8 mouse cellular contexts compared by ENCODE assay signal in genomic region chr3:131112573-131112955, GRCm38 (mm10). TPM values are rescaled to one million over a fixed set of nuclear protein-coding genes. Genes with fewer than 3 reads are reported as not detected.
A peak's percentile ranks its signal among the peaks of the same experiment; 100 is the strongest.
DNase-seq lines count a peak whose midpoint lies in the region; ATAC-seq and TF ChIP-seq lines count a peak whose summit lies in the region.

No protein-coding gene starts in this region.

- ATAC-seq in heart, embryonic 11.5 days (replicated peaks; ENCODE audit: insufficient number of reproducible peaks, low FRiP score, low TSS enrichment) = no peak
- no peak for ATAC-seq in hindbrain, embryonic 12.5 days (ENCODE audit: low FRiP score)
- ATAC-seq in midbrain, embryonic 13.5 days = no peak
- no peak for ATAC-seq in granulocyte monocyte progenitor cell, adult 5-6 weeks (replicated peaks; ENCODE audit: poor library complexity, severe bottlenecking)

- H3K79me2 ChIP-seq in CH12.LX (replicated peaks; ENCODE audit: control insufficient read depth, extremely low read depth, insufficient read depth, poor library complexity, severe bottlenecking) = peaks cover 24% of the 10 kb centered on the region

- H3K4me3 ChIP-seq in heart, embryonic 11.5 days (ENCODE audit: low read depth, low read length) = peak overlapping the region; percentile 64
- peak overlapping the region; percentile 49 to 76 (median 52) for H3K4me3 ChIP-seq in CH12.LX (replicated peaks in 1 of 3; ENCODE audit: low read depth in 2 of 3, low read length in 2 of 3, poor library complexity in 1 of 3)
- peak overlapping the region; percentile 55 for H3K4me3 ChIP-seq in hindbrain, embryonic 12.5 days
- peak overlapping the region; percentile 73 for H3K4me3 ChIP-seq in midbrain, embryonic 13.5 days (replicated peaks)

- dilution Hi-C loops in CH12.LX (cut with MboI; ENCODE audit: extremely low pct_ligation_motif_present, extremely low pct_unique_long_range_greater_than_20kb, low sequenced_read_pairs) = no loop called here

- under 1% methylated on average over 7 of the region's 7 CpGs for WGBS in heart, embryonic 11.5 days (ENCODE audit: insufficient replicate concordance)
- under 1% methylated on average over 7 of the region's 7 CpGs for WGBS in hindbrain, embryonic 12.5 days
- WGBS in midbrain, embryonic 13.5 days = 0% methylated on average over 7 of the region's 7 CpGs

- no peak for TF ChIP-seq EP300 in CH12.LX (IDR thresholded peaks at IDR 0.05; ENCODE audit: low read length)

- in situ Hi-C loops in CH12.LX (cut with MboI; ENCODE audit: low pct_ligation_motif_present, low pct_unique_long_range_greater_than_20kb, low sequenced_read_pairs) = no loop called here

- H3K9ac ChIP-seq in heart, embryonic 11.5 days (ENCODE audit: low read depth, low read length) = peak overlapping the region; percentile 73; the same call in 1 of the 2 replicates
- peak overlapping the region; percentile 68 for H3K9ac ChIP-seq in CH12.LX (ENCODE audit: insufficient read depth, low read depth)
- peak overlapping the region; percentile 71; the same call in 1 of the 2 replicates for H3K9ac ChIP-seq in hindbrain, embryonic 12.5 days
- H3K9ac ChIP-seq in midbrain, embryonic 13.5 days (replicated peaks) = peak overlapping the region; percentile 89

- peak overlapping the region; percentile 89 for H3K4me2 ChIP-seq in heart, embryonic 11.5 days
- H3K4me2 ChIP-seq in CH12.LX (ENCODE audit: insufficient read depth, low read depth, poor library complexity, severe bottlenecking) = peak overlapping the region; percentile 74
- peak overlapping the region; percentile 78 for H3K4me2 ChIP-seq in hindbrain, embryonic 12.5 days (replicated peaks)
- peak overlapping the region; percentile 76 for H3K4me2 ChIP-seq in midbrain, embryonic 13.5 days (replicated peaks)

- no peak for TF ChIP-seq RAD21 in CH12.LX (IDR thresholded peaks at IDR 0.05; ENCODE audit: low read depth, low read length)

- H3K9me3 ChIP-seq in heart, embryonic 11.5 days (replicated peaks; ENCODE audit: control insufficient read depth, low read length) = no peaks in the 10 kb centered on the region
- H3K9me3 ChIP-seq in CH12.LX (replicated peaks; ENCODE audit: low read length) = peaks cover 10% of the 10 kb centered on the region
- H3K9me3 ChIP-seq in hindbrain, embryonic 12.5 days (replicated peaks) = no peaks in the 10 kb centered on the region
- no peaks in the 10 kb centered on the region for H3K9me3 ChIP-seq in midbrain, embryonic 13.5 days

- H3K36me3 ChIP-seq in heart, embryonic 11.5 days (ENCODE audit: control insufficient read depth, insufficient read depth, low read length) = no peaks in the 10 kb centered on the region
- peaks cover 3 to 10% of the 10 kb centered on the region in 2 experiments for H3K36me3 ChIP-seq in CH12.LX (replicated peaks in 1 of 2; ENCODE audit: control insufficient read depth in 1 of 2, insufficient read depth in 1 of 2, low read length in 1 of 2)
- no peaks in the 10 kb centered on the region for H3K36me3 ChIP-seq in hindbrain, embryonic 12.5 days
- H3K36me3 ChIP-seq in midbrain, embryonic 13.5 days = peaks cover 8% of the 10 kb centered on the region

- H3K27ac ChIP-seq in heart, embryonic 11.5 days (ENCODE audit: low read depth, low read length) = no peak overlapping the region
- peak overlapping the region; percentile 62; the same call in 1 of the 2 replicates for H3K27ac ChIP-seq in CH12.LX (ENCODE audit: insufficient read depth, low read depth)
- H3K27ac ChIP-seq in hindbrain, embryonic 12.5 days = no peak overlapping the region
- H3K27ac ChIP-seq in midbrain, embryonic 13.5 days = peak overlapping the region; percentile 90; the same call in 1 of the 2 replicates

- H3K27me3 ChIP-seq in heart, embryonic 11.5 days (ENCODE audit: control insufficient read depth, insufficient read depth, low read length) = peaks cover 21% of the 10 kb centered on the region
- H3K27me3 ChIP-seq in CH12.LX (replicated peaks) = peaks cover 56% of the 10 kb centered on the region
- H3K27me3 ChIP-seq in hindbrain, embryonic 12.5 days = peaks cover 43% of the 10 kb centered on the region
- peaks cover 8% of the 10 kb centered on the region for H3K27me3 ChIP-seq in midbrain, embryonic 13.5 days

- DNase-seq in heart, adult 8-10 months (ENCODE audit: low spot score) = no peak
- DNase-seq in CH12.LX (ENCODE audit: extremely low read depth) = no peak
- DNase-seq in layer of hippocampus, postnatal 10 days (ENCODE audit: low spot score in 2 of 2) = no peak
- no peak for DNase-seq in cerebellum, postnatal 10 days

- peaks cover 12% of the 10 kb centered on the region for H3K4me1 ChIP-seq in heart, embryonic 11.5 days (ENCODE audit: control insufficient read depth, insufficient read depth, low read length)
- H3K4me1 ChIP-seq in CH12.LX (ENCODE audit: control insufficient read depth in 1 of 2, insufficient read depth in 2 of 2) = peaks cover 7 to 34% of the 10 kb centered on the region in 2 experiments
- H3K4me1 ChIP-seq in hindbrain, embryonic 12.5 days = peaks cover 34% of the 10 kb centered on the region
- peaks cover 79% of the 10 kb centered on the region for H3K4me1 ChIP-seq in midbrain, embryonic 13.5 days (replicated peaks)

- TF ChIP-seq CTCF in CH12.LX (conservative IDR thresholded peaks at IDR 0.05 in 1 of 2, IDR thresholded peaks at IDR 0.05 in 1 of 2; ENCODE audit: low read depth in 2 of 2, low read length in 2 of 2) = no peak

- TF ChIP-seq POLR2A in CH12.LX (IDR thresholded peaks at IDR 0.05; ENCODE audit: low read depth, low read length) = peak; percentile 62

TF ChIP-seq in CH12.LX, 34 proteins besides CTCF, POLR2A, EP300 and RAD21:
- TF ChIP-seq MEF2A (IDR thresholded peaks at IDR 0.05; ENCODE audit: borderline replicate concordance, low read depth, low read length) (no peak), UBTF (IDR thresholded peaks at IDR 0.05; ENCODE audit: low read depth, low read length) (no peak), NRF1 (IDR thresholded peaks at IDR 0.05; ENCODE audit: low read depth, low read length) (no peak), MYC (IDR thresholded peaks at IDR 0.05; ENCODE audit: low read depth, low read length) (no peak), JUN (IDR thresholded peaks at IDR 0.05; ENCODE audit: insufficient read depth, low read depth, low read length) (no peak), USF1 (IDR thresholded peaks at IDR 0.05; ENCODE audit: low read depth, low read length) (no peak), HCFC1 (IDR thresholded peaks at IDR 0.05; ENCODE audit: low read depth, low read length) (no peak), TCF12 (IDR thresholded peaks at IDR 0.05; ENCODE audit: low read depth, low read length) (0 out of 2 replicates have a peak, but pooled peaks have one; percentile 4), GABPA (IDR thresholded peaks at IDR 0.05; ENCODE audit: insufficient replicate concordance, low read depth, low read length) (no peak), USF2 (conservative IDR thresholded peaks at IDR 0.05; ENCODE audit: low read depth, low read length) (no peak), BHLHE40 (IDR thresholded peaks at IDR 0.05; ENCODE audit: low read depth, low read length) (0 out of 2 replicates have a peak, but pooled peaks have one; percentile 2), KAT2A (IDR thresholded peaks at IDR 0.05; ENCODE audit: insufficient replicate concordance, low read length) (no peak), ELF1 (IDR thresholded peaks at IDR 0.05; ENCODE audit: low read depth, low read length) (no peak), MXI1 (IDR thresholded peaks at IDR 0.05; ENCODE audit: low read depth, low read length) (no peak; the same call in 1 of the 2 replicates), IRF4 (IDR thresholded peaks at IDR 0.05; ENCODE audit: low read depth, low read length) (peak; percentile 10; the same call in 1 of the 2 replicates), CHD1 (IDR thresholded peaks at IDR 0.05; ENCODE audit: low read depth, low read length) (no peak), MAFK (IDR thresholded peaks at IDR 0.05; ENCODE audit: insufficient replicate concordance, low read length) (no peak), ZC3H11A (IDR thresholded peaks at IDR 0.05; ENCODE audit: low read depth, low read length) (no peak), ZNF384 (IDR thresholded peaks at IDR 0.05; ENCODE audit: low read depth, low read length) (no peak), E2F4 (IDR thresholded peaks at IDR 0.05; ENCODE audit: insufficient replicate concordance, low read depth, low read length) (no peak), NELFE (IDR thresholded peaks at IDR 0.05; ENCODE audit: low read depth, low read length) (no peak; the same call in 1 of the 2 replicates), PAX5 (IDR thresholded peaks at IDR 0.05; ENCODE audit: low read length) (no peak), RCOR1 (conservative IDR thresholded peaks at IDR 0.05; ENCODE audit: low read depth, low read length) (no peak)

RNA-seq across cellular contexts. Expression of gene Lef1, which starts 2.3 kb away (rescaled TPM):
- polyA plus RNA-seq in heart, embryonic 11.5 days (2014; fragmentation: Nextera tagmentation; extraction: Ambion mirVana) = 19.6 and 20.8 TPM in 2 replicates
- total RNA-seq in heart, adult 8-10 months (2022) = under 1 TPM in 3 of 4 experiments, not detected in 1; 0.14 to 0.31 (median 0.26) TPM
- total RNA-seq in CH12.LX (2012; rRNA removed) (14.5 and 15.8 TPM in 2 replicates), CH12.LX (2014; rRNA removed) (1.4 and 1.8 TPM in 2 replicates)
- polyA plus RNA-seq in CH12.LX (2012; ENCODE audit: insufficient read length, low read depth) = 2.7 and 4.4 TPM in 2 replicates
- polyA plus RNA-seq in hindbrain, embryonic 12.5 days (2016; fragmentation: Nextera tagmentation; extraction: Ambion mirVana) = 31.9 and 33.6 TPM in 2 replicates
- polyA plus RNA-seq in midbrain, embryonic 13.5 days (2015; fragmentation: Nextera tagmentation; extraction: Ambion mirVana) = 80.3 and 86.0 TPM in 2 replicates
- total RNA-seq in granulocyte monocyte progenitor cell, adult 5-6 weeks (2014; fragmentation: Nextera tagmentation) = not detected in 2 replicates
- not detected in 2 replicates for total RNA-seq in granulocyte monocyte progenitor cell, adult 5-6 weeks (2017)
- total RNA-seq in layer of hippocampus, postnatal 10 days (2021) = 1 to 10 TPM; 7.4 to 8.8 TPM

Comparison
In these comparisons a context has a peak if more than half of its experiments do, and no peak if none do; other contexts are left out.
1. H3K27ac ChIP-seq: peak in CH12.LX (single experiment) and midbrain, embryonic 13.5 days (single experiment); none in heart, embryonic 11.5 days (single experiment) and hindbrain, embryonic 12.5 days (single experiment).
2. Peak in every context shown above with its lines, with median percentiles within 50 percentile points of each other: H3K4me2 ChIP-seq, H3K4me3 ChIP-seq and H3K9ac ChIP-seq.